Mouse (Mus musculus): ENCODE results near the gene Olfr608. TPM values are rescaled to one million over a fixed set of nuclear protein-coding genes. Genes with fewer than 3 reads are reported as not detected.
"Not testable (repeated sequence)": the region's sequence is repeated elsewhere in the genome, so short reads cannot be mapped to it uniquely, and the experiment has no call there.

Gene Olfr608
- total RNA-seq (2014; rRNA removed) (not detected in 2 replicates), polyA plus RNA-seq (2015; fragmentation: Nextera tagmentation; extraction: Ambion mirVana) (not detected in 2 replicates)

- Histone ChIP-seq H3K4me3 (ENCODE audit: low read length) (no peak within 1 kb of the TSS), H3K4me2 (ENCODE audit: low read depth, low read length) (no peak within 1 kb of the TSS), H3K27me3 (ENCODE audit: insufficient read depth, low read length) (no peaks in the 10 kb centered on the region), H3K27ac (no peak within 1 kb of the TSS), H3K9ac (replicated peaks; ENCODE audit: low read length) (no peak within 1 kb of the TSS), H3K36me3 (ENCODE audit: insufficient read depth, low read length) (no peaks in the 10 kb centered on the region), H3K9me3 (ENCODE audit: low read length) (no peaks in the 10 kb centered on the region), H3K4me1 (ENCODE audit: insufficient read depth, low read length) (no peaks in the 10 kb centered on the region)
- TF ChIP-seq CTCF (IDR thresholded peaks at IDR 0.05; ENCODE audit: low read depth) = no peak
- DNase-seq (ENCODE audit: low spot score) (no peak), ATAC-seq (no peak)
Observed at GRCm38 (mm10) chr7:103469577-103469976, at the start of gene Olfr608. Gene Olfr608 (plus strand): TSS chr7:103469877.

DNA sequence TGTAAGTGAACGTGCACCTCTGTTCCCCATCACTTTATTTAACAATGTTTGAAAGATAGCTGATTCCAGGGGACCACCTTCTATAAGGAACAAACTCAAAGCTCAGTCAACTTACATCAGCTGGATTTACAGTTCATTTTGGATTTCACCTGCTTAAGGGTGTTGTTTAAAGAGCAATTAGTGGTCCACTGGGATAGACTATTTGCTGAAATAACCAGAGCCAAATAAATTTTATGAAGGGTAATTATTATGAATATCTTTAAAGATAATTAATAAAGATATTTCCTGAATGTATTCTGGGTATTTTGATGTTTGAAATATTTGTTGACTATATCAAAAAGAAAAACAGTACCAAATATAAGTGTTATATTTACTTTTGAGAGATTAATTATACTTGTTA is 24.3 kb upstream of the Olfr608 start, which contains the start of gene Olfr605:
Olfr605 (minus strand) TSS at position 101 of the 400 bp plus-strand sequence.
- Histone ChIP-seq H3K27ac (no peak within 1 kb of the TSS), H3K9ac (replicated peaks; ENCODE audit: low read length) (no peak within 1 kb of the TSS), H3K4me1 (ENCODE audit: insufficient read depth, low read length) (no peaks in the 10 kb centered on the region), H3K9me3 (ENCODE audit: low read length) (no peaks in the 10 kb centered on the region), H3K4me2 (ENCODE audit: low read depth, low read length) (no peak within 1 kb of the TSS), H3K4me3 (ENCODE audit: low read length) (no peak within 1 kb of the TSS), H3K27me3 (ENCODE audit: insufficient read depth, low read length) (no peaks in the 10 kb centered on the region), H3K36me3 (ENCODE audit: insufficient read depth, low read length) (no peaks in the 10 kb centered on the region)
- DNase-seq (ENCODE audit: low spot score) = no peak
- no peak for ATAC-seq
- WGBS = 84% methylated on average over 1 of the region's 1 CpGs
- TF ChIP-seq CTCF (IDR thresholded peaks at IDR 0.05; ENCODE audit: low read depth) = no peak

DNA sequence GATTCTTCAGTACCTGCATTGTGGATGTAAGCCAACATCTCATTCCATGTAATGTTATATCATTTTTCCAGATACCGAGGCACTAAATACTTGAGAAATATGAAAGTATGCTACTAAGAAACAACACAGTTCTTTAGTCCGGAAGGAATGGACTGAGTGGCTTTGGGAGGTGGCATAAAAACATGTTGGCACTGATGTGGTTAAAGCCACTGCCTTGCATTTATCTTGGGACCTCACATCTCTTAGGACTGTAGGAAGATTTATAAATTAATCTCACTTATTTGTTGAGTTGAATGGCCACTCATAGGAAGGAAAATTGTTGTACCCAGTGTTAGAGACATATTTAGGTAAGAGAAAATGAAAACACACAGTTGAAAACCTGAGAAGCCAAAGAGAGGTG is 20.9 kb upstream of the Olfr608 start, which contains the start of gene Olfr606:
Olfr606 (plus strand) TSS at position 301 of the 400 bp plus-strand sequence.
- Histone ChIP-seq H3K4me2 (ENCODE audit: low read depth, low read length) (no peak within 1 kb of the TSS), H3K9ac (replicated peaks; ENCODE audit: low read length) (no peak within 1 kb of the TSS), H3K27me3 (ENCODE audit: insufficient read depth, low read length) (no peaks in the 10 kb centered on the region), H3K4me3 (ENCODE audit: low read length) (no peak within 1 kb of the TSS), H3K27ac (no peak within 1 kb of the TSS), H3K4me1 (ENCODE audit: insufficient read depth, low read length) (no peaks in the 10 kb centered on the region), H3K36me3 (ENCODE audit: insufficient read depth, low read length) (no peaks in the 10 kb centered on the region), H3K9me3 (ENCODE audit: low read length) (no peaks in the 10 kb centered on the region)
- TF ChIP-seq CTCF (IDR thresholded peaks at IDR 0.05; ENCODE audit: low read depth) = no peak
- DNase-seq (ENCODE audit: low spot score) (no peak), ATAC-seq (no peak)
- 93% methylated on average over 2 of the region's 2 CpGs for WGBS

GRCm38 (mm10) chr7:103460590-103460989 is 9.1 kb upstream of the Olfr608 start:
- no peak for DNase-seq (ENCODE audit: low spot score)
- 87% methylated on average over 5 of the region's 5 CpGs for WGBS
- Histone ChIP-seq H3K9me3 (ENCODE audit: low read length) (no peaks in the 10 kb centered on the region), H3K36me3 (ENCODE audit: insufficient read depth, low read length) (no peaks in the 10 kb centered on the region), H3K9ac (replicated peaks; ENCODE audit: low read length) (no peak overlapping the region), H3K27me3 (ENCODE audit: insufficient read depth, low read length) (no peaks in the 10 kb centered on the region), H3K4me2 (ENCODE audit: low read depth, low read length) (no peak overlapping the region), H3K4me1 (ENCODE audit: insufficient read depth, low read length) (no peaks in the 10 kb centered on the region), H3K27ac (no peak overlapping the region), H3K4me3 (ENCODE audit: low read length) (no peak overlapping the region)
- ATAC-seq = no peak
- TF ChIP-seq CTCF (IDR thresholded peaks at IDR 0.05; ENCODE audit: low read depth) = no peak

- not testable (repeated sequence) for ATAC-seq; H3K36me3 ChIP-seq (ENCODE audit: insufficient read depth, low read length); H3K9me3 ChIP-seq (ENCODE audit: low read length); H3K27ac ChIP-seq; H3K9ac ChIP-seq (replicated peaks; ENCODE audit: low read length); H3K4me3 ChIP-seq (ENCODE audit: low read length); H3K27me3 ChIP-seq (ENCODE audit: insufficient read depth, low read length); H3K4me1 ChIP-seq (ENCODE audit: insufficient read depth, low read length); H3K4me2 ChIP-seq (ENCODE audit: low read depth, low read length)
- DNase-seq (ENCODE audit: low spot score) = peak; percentile 2
- 73% methylated on average over 9 of the region's 9 CpGs for WGBS
Observed at GRCm38 (mm10) chr7:103477106-103477505, 7.4 kb downstream of the Olfr608 start.

DNA sequence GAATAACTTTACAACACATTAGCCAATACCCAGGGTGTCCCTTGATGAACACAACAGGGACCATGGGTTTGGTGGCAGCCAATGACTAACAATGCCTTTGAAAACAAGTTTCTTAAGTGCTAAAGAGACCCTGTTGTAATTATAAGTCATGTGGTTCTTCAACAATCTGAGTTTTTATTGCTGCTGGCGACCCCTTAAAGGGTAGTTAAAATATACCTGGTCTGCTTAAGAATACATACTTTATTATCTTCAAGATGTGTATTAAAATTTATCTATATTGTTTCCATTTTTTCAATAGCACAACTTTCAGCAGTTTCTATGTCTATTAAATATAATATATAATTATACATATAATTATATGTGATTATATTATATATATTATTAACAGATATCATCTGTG is 28.3 kb downstream of the Olfr608 start, which contains the start of gene Olfr609:
Olfr609 (minus strand) TSS at position 101 of the 400 bp plus-strand sequence.
- Histone ChIP-seq H3K27ac (no peak within 1 kb of the TSS), H3K9ac (replicated peaks; ENCODE audit: low read length) (no peak within 1 kb of the TSS), H3K9me3 (ENCODE audit: low read length) (no peaks in the 10 kb centered on the region), H3K4me3 (ENCODE audit: low read length) (no peak within 1 kb of the TSS), H3K36me3 (ENCODE audit: insufficient read depth, low read length) (no peaks in the 10 kb centered on the region), H3K4me2 (ENCODE audit: low read depth, low read length) (no peak within 1 kb of the TSS), H3K27me3 (ENCODE audit: insufficient read depth, low read length) (no peaks in the 10 kb centered on the region), H3K4me1 (ENCODE audit: insufficient read depth, low read length) (no peaks in the 10 kb centered on the region)
- TF ChIP-seq CTCF (IDR thresholded peaks at IDR 0.05; ENCODE audit: low read depth) = no peak
- no peak for ATAC-seq
- DNase-seq (ENCODE audit: low spot score) = no peak
- 64% methylated on average over 1 of the region's 1 CpGs for WGBS

- WGBS = 86% methylated on average over 2 of the region's 2 CpGs
Observed at GRCm38 (mm10) chr7:103512022-103512421, 42.3 kb downstream of the Olfr608 start, which contains the start of gene Olfr610. Gene Olfr610 (minus strand): TSS chr7:103512122.

DNA sequence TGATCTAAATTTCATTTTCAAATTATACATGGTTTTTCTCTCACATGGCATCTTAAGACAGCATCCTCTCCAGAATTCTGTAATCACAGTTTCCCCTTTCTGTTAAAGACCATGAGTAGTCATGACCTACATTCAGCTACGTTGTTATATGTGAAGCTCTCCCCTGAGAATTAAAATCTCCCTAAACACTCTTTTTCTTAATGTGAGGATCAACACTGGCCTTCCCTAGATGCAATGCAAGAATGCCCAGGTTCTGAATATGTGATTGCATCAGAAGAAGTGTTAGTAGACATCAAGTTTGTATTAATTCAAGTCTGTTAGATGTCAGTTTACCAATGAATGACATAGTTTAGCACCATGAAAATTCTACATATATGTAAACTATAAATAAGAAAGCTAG is 51.1 kb downstream of the Olfr608 start, which contains the start of gene Olfr611:
Olfr611 (minus strand) TSS at position 101 of the 400 bp plus-strand sequence.
- not testable (repeated sequence) for H3K36me3 ChIP-seq (ENCODE audit: insufficient read depth, low read length); H3K4me2 ChIP-seq (ENCODE audit: low read depth, low read length); H3K9me3 ChIP-seq (ENCODE audit: low read length); H3K4me1 ChIP-seq (ENCODE audit: insufficient read depth, low read length); DNase-seq (ENCODE audit: low spot score); H3K27ac ChIP-seq; H3K27me3 ChIP-seq (ENCODE audit: insufficient read depth, low read length); H3K9ac ChIP-seq (replicated peaks; ENCODE audit: low read length); ATAC-seq; H3K4me3 ChIP-seq (ENCODE audit: low read length)
- WGBS = 53% methylated on average over 1 of the region's 1 CpGs

More at GRCm38 (mm10) chr7:103512022-103512421, 42.3 kb downstream of the Olfr608 start, which contains the start of gene Olfr610:
- H3K4me2 ChIP-seq (ENCODE audit: low read depth, low read length) = no peak within 1 kb of the TSS
- DNase-seq (ENCODE audit: low spot score) = no peak
- no peaks in the 10 kb centered on the region for H3K36me3 ChIP-seq (ENCODE audit: insufficient read depth, low read length)
- no peaks in the 10 kb centered on the region for H3K4me1 ChIP-seq (ENCODE audit: insufficient read depth, low read length)
- TF ChIP-seq CTCF (IDR thresholded peaks at IDR 0.05; ENCODE audit: low read depth) = no peak
- H3K9me3 ChIP-seq (ENCODE audit: low read length) = no peaks in the 10 kb centered on the region
- no peaks in the 10 kb centered on the region for H3K27me3 ChIP-seq (ENCODE audit: insufficient read depth, low read length)
- no peak within 1 kb of the TSS for H3K9ac ChIP-seq (replicated peaks; ENCODE audit: low read length)
- no peak for ATAC-seq
- no peak within 1 kb of the TSS for H3K27ac ChIP-seq
- H3K4me3 ChIP-seq (ENCODE audit: low read length) = no peak within 1 kb of the TSS
